Mouse (Mus musculus): ENCODE results near the gene Slc22a30. TPM values are rescaled to one million over a fixed set of nuclear protein-coding genes. Genes with fewer than 3 reads are reported as not detected.
A peak's percentile ranks its signal among the peaks of the same experiment; 100 is the strongest.
"Not testable (repeated sequence)": the region's sequence is repeated elsewhere in the genome, so short reads cannot be mapped to it uniquely, and the experiment has no call there.

Slc22a30 gene
- polyA plus RNA-seq (2012; rRNA removed), result not detected in 2 replicates

DNA sequence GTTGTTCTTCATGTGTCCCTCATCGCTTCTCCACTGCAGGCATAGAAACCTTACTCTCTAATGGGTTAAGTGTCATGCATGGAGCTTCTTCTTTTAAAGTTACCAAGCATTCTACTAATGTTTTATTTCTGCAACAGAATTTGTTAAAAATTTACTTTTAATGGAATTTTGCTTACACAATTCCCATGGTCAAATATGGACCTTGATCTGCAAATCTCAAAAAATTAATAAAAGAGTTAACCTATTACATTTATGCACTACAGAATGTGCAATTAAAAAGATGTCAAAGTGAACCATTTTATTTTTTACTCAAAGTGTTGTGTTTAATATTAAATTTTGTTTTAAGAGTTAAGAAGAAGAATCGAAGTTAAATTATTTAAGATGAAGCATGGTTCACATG is at the start of gene Slc22a30:
Gene Slc22a30 (minus strand): TSS at position 101 of the 400 bp plus-strand sequence.
- not testable (repeated sequence) for DNase-seq (ENCODE audit: low read depth)

DNA sequence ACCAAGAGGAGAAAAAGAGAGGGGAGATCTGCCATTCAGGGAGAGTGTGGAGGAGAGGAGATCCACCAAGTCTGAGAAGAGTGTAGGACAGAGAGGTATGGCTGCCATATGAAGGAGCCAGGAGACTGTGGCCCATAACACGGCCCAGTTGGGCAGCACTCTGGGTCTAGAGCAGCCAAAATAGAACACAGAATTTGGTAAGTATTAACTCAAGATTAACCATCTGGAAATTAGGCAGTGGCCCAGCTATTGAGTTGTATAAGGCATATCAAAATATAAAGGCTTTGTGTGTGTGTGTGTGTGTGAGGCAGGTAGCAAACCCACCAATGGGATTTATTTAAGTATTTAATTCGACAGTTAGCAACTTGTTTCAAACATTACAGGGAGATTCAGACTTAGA is 43.4 kb upstream of the Slc22a30 start:
- no peak for DNase-seq (ENCODE audit: low read depth)
- TF ChIP-seq POLR2A (IDR thresholded peaks at IDR 0.05; ENCODE audit: borderline replicate concordance, extremely low read depth, insufficient read depth, insufficient read length, poor library complexity, severe bottlenecking) (no peak), CTCF (IDR thresholded peaks at IDR 0.05; ENCODE audit: borderline replicate concordance, extremely low read depth, insufficient read depth, insufficient read length) (no peak)

DNA sequence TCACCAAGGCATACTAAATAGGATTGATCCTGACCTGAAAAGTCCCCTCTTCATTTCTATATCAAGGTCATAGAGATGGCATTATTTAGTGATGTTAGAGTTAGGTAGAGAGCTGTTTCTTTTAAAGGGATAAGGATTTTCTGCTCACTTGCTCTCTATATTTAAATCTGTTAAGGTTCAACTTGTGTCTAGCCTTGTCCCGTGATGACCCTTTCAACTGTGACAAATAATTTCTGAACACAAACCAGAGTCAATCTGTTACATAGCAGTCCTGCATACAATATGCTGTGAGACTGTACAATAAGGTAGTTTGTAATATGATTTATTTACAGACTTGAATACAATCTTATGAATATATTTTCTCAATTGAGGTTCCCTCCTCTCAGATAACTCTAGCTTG is 42.6 kb upstream of the Slc22a30 start:
- TF ChIP-seq POLR2A (IDR thresholded peaks at IDR 0.05; ENCODE audit: borderline replicate concordance, extremely low read depth, insufficient read depth, insufficient read length, poor library complexity, severe bottlenecking) (no peak), CTCF (IDR thresholded peaks at IDR 0.05; ENCODE audit: borderline replicate concordance, extremely low read depth, insufficient read depth, insufficient read length) (no peak)
- no peak for DNase-seq (ENCODE audit: low read depth)

DNA sequence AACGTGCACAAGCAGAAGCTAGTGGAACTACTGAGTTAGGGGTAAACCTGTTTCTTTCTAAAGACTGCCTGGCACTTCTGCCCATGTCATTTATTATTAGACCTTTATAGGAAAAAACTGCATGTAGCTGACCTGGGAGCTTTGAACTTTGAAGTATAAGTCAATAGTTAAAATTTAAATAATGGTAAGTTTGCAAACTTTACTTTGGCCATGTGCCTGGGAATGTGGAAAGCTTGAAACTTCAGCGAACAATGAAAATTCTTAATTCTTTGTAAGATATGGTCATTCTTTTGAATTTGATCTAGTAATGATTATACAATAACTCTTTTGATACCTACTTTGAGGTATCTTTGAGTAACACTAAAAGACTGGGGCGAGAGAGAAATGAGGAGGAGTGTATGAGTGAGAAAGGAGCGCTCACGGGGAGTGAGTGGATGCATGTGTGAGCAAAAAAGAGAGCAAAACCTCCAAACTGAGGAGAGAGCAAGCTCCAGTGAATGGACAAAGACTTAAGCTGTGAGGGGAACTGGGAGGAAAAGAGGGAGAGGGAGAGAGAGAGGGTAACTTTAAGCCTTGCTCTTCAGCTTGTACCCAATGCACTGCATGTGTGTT is 26.2 kb upstream of the Slc22a30 start:
- no peak for TF ChIP-seq CTCF (IDR thresholded peaks at IDR 0.05; ENCODE audit: borderline replicate concordance, extremely low read depth, insufficient read depth, insufficient read length)
- no peak for TF ChIP-seq POLR2A (IDR thresholded peaks at IDR 0.05; ENCODE audit: borderline replicate concordance, extremely low read depth, insufficient read depth, insufficient read length, poor library complexity, severe bottlenecking)
- DNase-seq (ENCODE audit: low read depth), result no peak

DNA sequence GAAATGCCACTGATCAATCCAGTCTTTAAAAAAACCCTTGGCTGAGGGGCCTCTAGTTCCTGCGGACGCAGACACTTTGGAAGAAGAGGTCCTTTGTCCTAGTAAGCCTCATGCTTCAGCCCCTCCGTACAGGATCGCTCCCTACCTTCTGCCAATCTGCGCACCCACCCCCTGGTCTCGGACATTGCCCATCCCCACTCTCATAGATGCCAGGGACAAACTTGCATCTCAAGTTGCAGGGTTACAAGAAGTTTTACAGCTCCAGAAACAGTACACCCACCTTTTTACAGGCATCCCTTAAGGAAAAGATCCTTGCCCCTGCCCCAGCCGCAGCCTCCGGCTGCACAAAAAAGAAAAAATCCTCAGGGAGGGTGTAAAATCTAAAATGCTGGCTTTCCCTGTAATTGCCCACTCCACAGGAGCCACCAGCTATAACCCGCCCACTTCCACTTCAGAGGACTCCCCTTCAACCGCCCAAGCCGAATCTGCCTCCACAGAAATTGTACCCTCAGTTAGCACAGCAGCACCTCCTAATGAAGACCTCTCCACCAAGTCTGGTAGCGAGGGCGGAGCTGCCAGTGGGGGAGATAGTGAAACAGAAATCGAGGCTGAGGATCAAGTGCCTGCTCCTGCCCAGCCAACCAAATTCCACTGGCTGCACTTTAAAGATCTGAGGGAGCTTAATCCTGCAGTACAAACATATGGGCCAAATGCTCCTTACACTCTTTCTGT is 2.5 kb upstream of the Slc22a30 start:
- peak; percentile 0 for DNase-seq (ENCODE audit: low read depth)

Other genes with a start within 250 kb of the Slc22a30 start
- gene Slc22a29, start 186.2 kb downstream of the Slc22a30 start, polyA plus RNA-seq (2012; rRNA removed), result 0.10 and 0.14 TPM in 2 replicates
- 6.7 and 8.0 TPM in 2 replicates for gene Slc22a8, start 186.1 kb upstream of the Slc22a30 start, polyA plus RNA-seq (2012; rRNA removed)
- gene Slc22a6, start 212.9 kb upstream of the Slc22a30 start, polyA plus RNA-seq (2012; rRNA removed), result 12.2 and 13.2 TPM in 2 replicates